Mouse (Mus musculus): ENCODE data around the gene Snx14.

GRCm38 (mm10) chr9:88367322-88367721 lies 71.4 kb downstream of the Snx14 start:
- no peak for TF ChIP-seq CTCF (IDR thresholded peaks at IDR 0.05; ENCODE audit: low read depth)
- no peak for TF ChIP-seq EP300 (IDR thresholded peaks at IDR 0.05; ENCODE audit: low read depth)

Measured in heart, postnatal 0 days (tissue).